Mouse (Mus musculus) liver, embryonic 16.5 days (tissue): ENCODE measurements around the gene Nf2. TPM values are rescaled to one million over a fixed set of nuclear protein-coding genes. Genes with fewer than 3 reads are reported as not detected.

Experiments used
- ATAC-seq: fragments of 200-750 bp; cut with Nextera tagmentation; 2 replicates; pipeline ENCODE4 v1.8.0; 2017; ENCODE audit warnings: low read depth, mild to moderate bottlenecking, moderate number of reproducible peaks, moderate library complexity
- H3K27ac ChIP-seq: fragments of 300-500 bp; sonication (generic); 2 replicates; pipeline ENCODE4 v1.5.1; 2014; ENCODE audit warnings: mild to moderate bottlenecking, low read length
- H3K27me3 ChIP-seq: fragments of 300-500 bp; sonication (generic); 2 replicates; pipeline ENCODE4 v1.6.1; 2014; ENCODE audit warnings: low read depth, low read length, mixed read lengths; ENCODE audit not compliant: control insufficient read depth, insufficient read depth
- H3K36me3 ChIP-seq: fragments of 300-500 bp; sonication (generic); 2 replicates; pipeline ENCODE4 v1.6.1; 2014; ENCODE audit warnings: mild to moderate bottlenecking; ENCODE audit not compliant: control insufficient read depth, insufficient read depth
- H3K4me1 ChIP-seq: fragments of 300-500 bp; sonication (generic); 2 replicates; pipeline ENCODE4 v1.6.1; 2014; ENCODE audit warnings: low read depth, low read length, mixed read lengths; ENCODE audit not compliant: control insufficient read depth
- H3K4me2 ChIP-seq: fragments of 300-500 bp; sonication (generic); 2 replicates; pipeline ENCODE4 v1.6.1; 2014; ENCODE audit warnings: low read depth, low read length, mixed read lengths
- H3K4me3 ChIP-seq: fragments of 300-500 bp; sonication (generic); 2 replicates; pipeline ENCODE4 v1.5.1; 2014; ENCODE audit warnings: low read depth, mild to moderate bottlenecking, low read length
- H3K9ac ChIP-seq: fragments of 300-500 bp; sonication (generic); 2 replicates; pipeline ENCODE4 v1.6.1; 2014; ENCODE audit warnings: low read depth, low read length
- H3K9me3 ChIP-seq: fragments of 300-500 bp; sonication (generic); replicated peaks from 2 replicates; pipeline ENCODE4 v1.6.1; 2016; ENCODE audit warnings: low read length; ENCODE audit not compliant: control insufficient read depth
- WGBS: fragments of 180-500 bp; shearing (Covaris S2); extraction: QIAGEN DNeasy Blood & Tissue Kit; methylation state at CpG from one replicate; pipeline ENCODE4 v1.1.7; 2014; ENCODE audit not compliant: insufficient replicate concordance; 5-methylcytosine and 5-hydroxymethylcytosine counted together
- microRNA-seq: library from miRNA; unstranded; fragments of <30 nt; microRNA quantifications from one replicate; pipeline ENCODE4, GENCODE M21; 2016
- polyA plus RNA-seq: library from polyadenylated mRNA; unstranded; fragments of >200 nt; fragmentation: Nextera tagmentation; extraction: Ambion mirVana; gene quantifications from 2 replicates; pipeline ENCODE4 v1.2.1, GENCODE M21; 2015

Gene Nf2
- polyA plus RNA-seq, 1 experiment from 2014 or later: 11.9 TPM

GRCm38 (mm10) chr11:4719961-4720360 is 129.4 kb downstream of the Nf2 start:
- ATAC-seq: no peak
- H3K4me2 ChIP-seq: no peak overlapping the region
- no peaks in the 10 kb centered on the region for H3K9me3 ChIP-seq
- no peak overlapping the region for H3K9ac ChIP-seq
- no peak overlapping the region for H3K27ac ChIP-seq
- 67% methylated on average over 9 of the region's 9 CpGs for WGBS
- no peaks in the 10 kb centered on the region for H3K4me1 ChIP-seq
- H3K27me3 ChIP-seq: no peaks in the 10 kb centered on the region
- H3K36me3 ChIP-seq: no peaks in the 10 kb centered on the region
- no peak overlapping the region for H3K4me3 ChIP-seq

DNA sequence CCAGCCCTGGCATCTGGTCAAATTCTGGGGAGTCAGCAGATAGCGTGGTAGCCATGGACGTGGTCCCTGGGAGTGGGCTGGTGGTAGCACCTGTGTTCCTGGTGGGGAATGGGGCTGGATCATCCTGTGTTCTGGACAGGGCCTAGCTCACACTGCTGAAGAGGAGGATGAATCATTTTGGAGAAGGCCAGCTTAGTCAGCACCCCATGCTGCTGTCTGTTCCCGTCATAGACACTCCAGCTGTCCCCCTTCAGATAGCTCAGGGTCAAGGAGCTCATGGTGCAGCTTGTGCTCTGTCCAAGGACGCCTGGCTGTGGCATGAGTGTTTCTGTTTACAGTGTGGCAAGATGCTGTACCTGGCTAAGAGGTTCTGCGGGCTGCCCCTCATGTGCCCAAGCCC is 130.8 kb downstream of the Nf2 start:
- no peaks in the 10 kb centered on the region for H3K4me1 ChIP-seq
- no peak for ATAC-seq
- H3K27ac ChIP-seq: no peak overlapping the region
- no peak overlapping the region for H3K4me2 ChIP-seq
- H3K4me3 ChIP-seq: no peak overlapping the region
- no peaks in the 10 kb centered on the region for H3K36me3 ChIP-seq
- H3K27me3 ChIP-seq: no peaks in the 10 kb centered on the region
- H3K9me3 ChIP-seq: no peaks in the 10 kb centered on the region
- 68% methylated on average over 5 of the region's 5 CpGs for WGBS
- H3K9ac ChIP-seq: no peak overlapping the region

GRCm38 (mm10) chr11:4716530-4717236 is 132.7 kb downstream of the Nf2 start:
- Histone ChIP-seq H3K27ac (no peak overlapping the region), H3K9me3 (no peaks in the 10 kb centered on the region), H3K36me3 (no peaks in the 10 kb centered on the region), H3K9ac (no peak overlapping the region), H3K4me2 (no peak overlapping the region), H3K4me3 (no peak overlapping the region), H3K27me3 (no peaks in the 10 kb centered on the region), H3K4me1 (no peaks in the 10 kb centered on the region)
- no peak for ATAC-seq
- 73% methylated on average over 5 of the region's 5 CpGs for WGBS

Small RNA genes lying within 50 kb of the gene (microRNA-seq; reads per million reads assigned to microRNA genes)
- gene Mir6918: not detected

Other genes with a start within 250 kb of the Nf2 start
- gene Gm11032, start 229.5 kb downstream of the Nf2 start, polyA plus RNA-seq: not detected in 2 replicates
- gene Ascc2, start 211.8 kb downstream of the Nf2 start, polyA plus RNA-seq: 16.5 and 18.2 TPM in 2 replicates
- 606 and 617 TPM in 2 replicates for gene Uqcr10, start 145.2 kb downstream of the Nf2 start, polyA plus RNA-seq
- 21.4 and 21.7 TPM in 2 replicates for gene Zmat5, start 144.9 kb downstream of the Nf2 start, polyA plus RNA-seq
- 0.04 and 0.06 TPM in 2 replicates for gene Cabp7, start 102.8 kb downstream of the Nf2 start, polyA plus RNA-seq
- 101 and 106 TPM in 2 replicates for gene Nipsnap1, start 24.4 kb upstream of the Nf2 start, polyA plus RNA-seq
- gene Thoc5, start 45.8 kb upstream of the Nf2 start, polyA plus RNA-seq: 12.6 and 13.2 TPM in 2 replicates
- 0.11 and 0.14 TPM in 2 replicates for gene Nefh, start 98.5 kb upstream of the Nf2 start, polyA plus RNA-seq
- 78.9 and 81.7 TPM in 2 replicates for gene Ap1b1, start 137.3 kb upstream of the Nf2 start, polyA plus RNA-seq
- gene Rasl10a, start 208.6 kb upstream of the Nf2 start, polyA plus RNA-seq: 0.27 and 0.36 TPM in 2 replicates
- 8.4 and 9.4 TPM in 2 replicates for gene Gas2l1, start 215.8 kb upstream of the Nf2 start, polyA plus RNA-seq
- gene Rhbdd3, start 249.4 kb upstream of the Nf2 start, polyA plus RNA-seq: 11.1 TPM in 2 replicates
- gene Ewsr1, start 249.7 kb upstream of the Nf2 start, polyA plus RNA-seq: 232 and 241 TPM in 2 replicates